Mouse (Mus musculus) G1E (cell line): ENCODE results near the gene Vash2. TPM values are rescaled to one million over a fixed set of nuclear protein-coding genes. Genes with fewer than 3 reads are reported as not detected.

Experiments
- ATAC-seq: 2 replicates; pipeline ENCODE4 v1.8.0; 2016; ENCODE audit warnings: mild to moderate bottlenecking; ENCODE audit not compliant: insufficient number of reproducible peaks, poor library complexity, low FRiP score, severe bottlenecking; ENCODE audit errors: extremely low read depth
- DNase-seq: peaks from one replicate; pipeline ENCODE4 v3.0.0; 2012; ENCODE audit warnings: low spot score
- H3K27me3 ChIP-seq: 2 replicates; pipeline ENCODE4 v1.6.1; 2012; ENCODE audit warnings: mild to moderate bottlenecking, low read length, inconsistent platforms; ENCODE audit not compliant: insufficient read depth
- H3K36me3 ChIP-seq: replicated peaks from 2 replicates; pipeline ENCODE3; 2012; ENCODE audit warnings: mild to moderate bottlenecking, inconsistent platforms
- H3K4me1 ChIP-seq: 2 replicates; pipeline ENCODE4 v1.6.1; 2012; ENCODE audit warnings: low read depth, low read length, inconsistent platforms, mixed read lengths; ENCODE audit not compliant: insufficient read depth
- H3K4me3 ChIP-seq: 2 replicates; pipeline ENCODE4 v1.5.1; 2012; ENCODE audit warnings: low read depth, mild to moderate bottlenecking, inconsistent platforms, low read length, moderate library complexity, mixed read lengths
- H3K9me3 ChIP-seq: replicated peaks from 2 replicates; pipeline ENCODE4 v1.6.1; 2012; ENCODE audit warnings: inconsistent platforms
- CTCF ChIP-seq: IDR thresholded peaks from 2 replicates; pipeline ENCODE4 v1.5.1; 2012; ENCODE audit warnings: low read depth, low read length, inconsistent platforms, mixed read lengths
- GATA1 ChIP-seq: IDR thresholded peaks from 2 replicates; pipeline ENCODE4 v1.6.1; 2012; ENCODE audit warnings: borderline replicate concordance, low read length, inconsistent platforms, mixed read lengths
- GATA2 ChIP-seq: IDR thresholded peaks from 2 replicates; pipeline ENCODE4 v1.6.1; 2012; ENCODE audit warnings: low read depth, low read length, inconsistent platforms, borderline replicate concordance
- POLR2AphosphoS5 ChIP-seq: IDR thresholded peaks from 2 replicates; pipeline ENCODE4 v1.6.1; 2012; ENCODE audit warnings: low read depth, low read length, inconsistent platforms; ENCODE audit not compliant: insufficient replicate concordance
- TAL1 ChIP-seq: conservative IDR thresholded peaks from 2 replicates; pipeline ENCODE4 v1.6.1; 2012; ENCODE audit warnings: low read depth, low read length, inconsistent platforms, mixed read lengths
- polyA plus RNA-seq: library from polyadenylated mRNA; stranded (reverse); fragments of >175 nt; gene quantifications from 2 replicates; pipeline ENCODE4 v1.2.3, GENCODE M21; 2012
- total RNA-seq, 2 experiments: library from RNA; stranded (forward) in 1 of 2; stranded (reverse) in 1 of 2; fragments of 200-1000 nt in 1 of 2; fragments of >200 nt in 1 of 2; fragmentation: Nextera tagmentation in 1 of 2; gene quantifications; 2 replicates each; pipeline ENCODE4 v1.2.3; 2014 to 2017

Gene Vash2
- total and polyA plus RNA-seq, 3 experiments = 0.22 TPM; not detected in 2

DNA sequence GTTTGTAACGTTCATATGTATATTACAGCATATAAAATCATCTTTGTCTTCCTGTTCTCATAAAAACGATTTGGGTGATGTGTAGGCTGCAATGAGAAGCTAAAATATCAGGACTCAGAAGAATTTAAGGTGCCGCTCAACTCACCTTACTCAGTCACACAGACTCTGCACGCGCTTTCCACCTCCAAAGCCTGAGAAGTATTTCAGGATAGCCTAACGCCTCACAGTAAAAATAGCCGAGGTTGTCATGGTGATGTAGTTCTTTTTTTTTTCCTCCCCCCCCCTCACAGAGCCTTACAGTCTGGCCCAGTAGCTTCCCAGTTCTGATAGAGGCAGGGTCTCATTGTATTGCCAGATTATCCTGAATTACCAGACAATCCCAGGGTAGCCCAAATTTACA is 60.2 kb downstream of the Vash2 start:
- H3K9me3 ChIP-seq = no peaks in the 10 kb centered on the region
- no peak for DNase-seq
- H3K4me1 ChIP-seq = peaks cover 14% of the 10 kb centered on the region
- no peak overlapping the region for H3K4me3 ChIP-seq
- H3K27me3 ChIP-seq = peaks cover 23% of the 10 kb centered on the region
- H3K36me3 ChIP-seq = no peaks in the 10 kb centered on the region
- ATAC-seq = no peak
- no peak for TF ChIP-seq GATA2
- no peak for TF ChIP-seq POLR2AphosphoS5
- TF ChIP-seq TAL1 = no peak
- no peak for TF ChIP-seq GATA1
- TF ChIP-seq CTCF = no peak

DNA sequence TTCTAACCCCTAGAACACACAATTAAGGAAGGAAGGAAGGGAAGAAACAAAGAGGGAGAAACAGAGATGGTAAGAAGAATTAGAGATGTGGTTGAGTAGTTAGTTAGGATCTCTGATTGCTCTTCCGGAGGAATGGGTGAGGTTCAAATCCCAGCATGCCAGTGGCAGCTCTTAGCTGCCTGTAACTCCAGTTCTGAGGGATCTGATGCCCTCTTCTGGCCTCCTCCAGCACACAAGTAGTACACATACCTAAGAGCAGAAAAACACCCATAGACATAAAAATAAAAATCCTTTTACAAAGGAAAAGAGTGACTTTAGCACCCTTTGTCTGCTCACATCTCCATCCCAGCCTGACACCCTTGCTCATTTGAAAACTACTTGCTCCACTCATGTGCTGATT is 66.5 kb downstream of the Vash2 start:
- no peak for DNase-seq
- no peak overlapping the region for H3K4me3 ChIP-seq
- TF ChIP-seq CTCF = no peak
- no peak for TF ChIP-seq GATA1
- TF ChIP-seq POLR2AphosphoS5 = no peak
- no peak for TF ChIP-seq GATA2
- no peak for TF ChIP-seq TAL1
- no peaks in the 10 kb centered on the region for H3K9me3 ChIP-seq
- ATAC-seq = no peak
- H3K27me3 ChIP-seq = no peaks in the 10 kb centered on the region
- H3K4me1 ChIP-seq = peaks cover 37% of the 10 kb centered on the region
- peaks cover 12% of the 10 kb centered on the region for H3K36me3 ChIP-seq

DNA sequence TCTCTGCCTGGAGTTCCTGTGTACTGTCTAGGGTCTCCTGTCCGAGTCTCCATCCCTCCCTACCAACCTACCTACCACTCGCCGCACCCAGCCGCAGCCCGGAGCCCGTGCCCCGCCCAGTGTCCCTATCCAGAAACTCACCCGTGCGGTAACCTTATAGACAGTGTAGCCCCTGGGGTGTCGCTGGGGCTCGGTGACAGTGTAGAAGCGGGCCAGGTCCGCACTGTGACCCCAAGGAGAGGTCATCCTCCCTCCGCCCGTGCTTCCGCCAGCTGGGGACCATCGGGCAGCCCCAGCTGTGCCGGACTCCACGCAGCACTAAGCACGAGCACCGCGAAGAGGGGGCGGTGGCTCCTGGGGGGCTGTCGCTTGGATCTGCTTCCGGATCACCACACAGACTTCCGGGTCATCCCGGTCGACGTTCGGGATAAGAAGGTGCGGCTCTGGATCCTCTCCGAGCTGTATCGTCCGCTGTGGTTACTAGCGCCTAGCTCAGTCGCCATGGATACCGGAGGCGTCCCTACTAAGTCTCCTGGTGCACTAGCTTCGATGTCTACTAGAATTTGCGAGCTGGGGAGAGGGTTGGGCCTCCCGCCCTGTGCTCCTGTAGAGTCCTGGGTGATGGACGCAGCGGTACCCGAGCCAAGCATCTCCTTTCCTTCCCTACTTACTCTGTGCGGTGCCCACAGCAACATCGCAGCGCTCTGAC is 67.5 kb downstream of the Vash2 start, which contains the start of gene Rps6kc1:
Gene Rps6kc1 (minus strand): TSS at position 356 of the 709 bp plus-strand sequence.
- ATAC-seq = peak; percentile 87

DNA sequence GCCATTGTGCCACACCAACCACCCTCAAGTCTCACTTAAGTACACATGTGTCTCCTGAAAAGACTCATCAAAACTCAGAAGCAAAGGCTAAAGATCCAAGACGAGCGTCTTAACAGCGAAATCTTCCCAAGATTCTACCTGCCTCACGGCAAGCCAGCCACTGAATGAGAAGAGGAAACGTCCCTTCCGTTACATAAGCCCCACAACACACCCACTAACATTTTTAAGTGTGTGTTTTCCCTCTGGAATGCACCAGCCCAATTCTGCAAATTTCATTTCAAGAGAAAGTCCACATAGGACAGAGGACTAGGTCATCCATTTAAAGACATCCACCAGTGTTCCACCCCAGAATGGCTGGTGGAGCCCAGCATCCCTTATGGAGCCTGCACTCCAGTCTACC is 68.3 kb downstream of the Vash2 start:
- H3K9me3 ChIP-seq = no peaks in the 10 kb centered on the region
- ATAC-seq (no peak), DNase-seq (no peak)
- H3K4me1 ChIP-seq = peaks cover 34% of the 10 kb centered on the region
- TF ChIP-seq TAL1 (no peak), GATA2 (no peak), CTCF (no peak), GATA1 (no peak), POLR2AphosphoS5 (no peak)
- peaks cover 17% of the 10 kb centered on the region for H3K36me3 ChIP-seq
- H3K27me3 ChIP-seq = no peaks in the 10 kb centered on the region
- peak overlapping the region; percentile 97 for H3K4me3 ChIP-seq

More for the DNA sequence above, 67.5 kb downstream of the Vash2 start, which contains the start of gene Rps6kc1:
- DNase-seq = peak; percentile 58
- Histone ChIP-seq H3K36me3 (peaks cover 12% of the 10 kb centered on the region), H3K4me1 (peaks cover 37% of the 10 kb centered on the region), H3K9me3 (no peaks in the 10 kb centered on the region), H3K4me3 (peak within 1 kb of the TSS; percentile 97), H3K27me3 (no peaks in the 10 kb centered on the region)
- TF ChIP-seq TAL1 = no peak

DNA sequence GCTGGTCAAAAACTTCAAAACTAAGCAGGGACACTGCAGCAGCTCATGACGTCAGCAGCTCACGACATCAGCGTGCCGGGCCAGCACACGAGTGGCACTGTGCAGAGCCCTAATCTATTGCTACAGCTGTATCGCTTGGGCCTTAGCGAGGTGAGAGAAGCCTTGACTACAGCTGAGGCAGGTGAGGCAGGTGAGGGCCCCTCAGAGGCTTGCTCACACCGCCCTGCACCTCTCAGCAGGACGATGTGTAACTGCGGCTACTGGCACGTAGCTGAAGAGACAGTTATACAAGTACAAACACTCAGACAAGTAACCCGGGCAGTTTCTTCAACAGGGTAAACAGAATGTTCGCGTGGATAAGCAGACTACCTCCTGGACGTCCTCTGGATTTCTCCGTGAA is 74.4 kb downstream of the Vash2 start:
- Histone ChIP-seq H3K27me3 (no peaks in the 10 kb centered on the region), H3K4me3 (no peak overlapping the region), H3K4me1 (peaks cover 4% of the 10 kb centered on the region; the same call in 1 of the 2 replicates), H3K36me3 (peaks cover 61% of the 10 kb centered on the region), H3K9me3 (no peaks in the 10 kb centered on the region; the same call in 1 of the 2 replicates)
- DNase-seq = no peak
- no peak for ATAC-seq
- TF ChIP-seq CTCF = no peak
- no peak for TF ChIP-seq GATA1
- TF ChIP-seq POLR2AphosphoS5 = no peak
- no peak for TF ChIP-seq GATA2
- TF ChIP-seq TAL1 = no peak

DNA sequence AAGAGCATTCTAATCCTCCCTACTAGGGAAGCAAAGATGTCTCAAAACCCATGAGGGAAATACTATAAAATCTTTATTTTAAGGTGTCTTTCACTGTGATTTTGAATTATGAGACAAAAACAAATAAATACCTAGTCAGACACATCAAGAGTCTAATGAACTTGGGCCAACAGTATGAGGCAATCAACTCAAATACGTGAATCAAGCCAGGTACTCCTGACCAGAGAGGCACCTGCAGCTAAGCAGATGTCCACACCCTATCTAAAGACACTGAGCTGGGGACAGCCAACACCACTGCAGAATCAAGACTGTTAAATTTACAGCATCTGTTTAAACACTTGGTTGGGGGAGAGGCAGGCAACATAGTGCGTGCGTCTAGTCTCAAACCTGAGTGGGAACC is 75.0 kb downstream of the Vash2 start:
- no peak for DNase-seq
- Histone ChIP-seq H3K9me3 (no peaks in the 10 kb centered on the region; the same call in 1 of the 2 replicates), H3K4me3 (no peak overlapping the region), H3K36me3 (peaks cover 60% of the 10 kb centered on the region), H3K4me1 (peaks cover 2% of the 10 kb centered on the region; the same call in 1 of the 2 replicates), H3K27me3 (no peaks in the 10 kb centered on the region)
- no peak for ATAC-seq
- no peak for TF ChIP-seq POLR2AphosphoS5
- no peak for TF ChIP-seq GATA1
- TF ChIP-seq TAL1 = no peak
- no peak for TF ChIP-seq CTCF
- TF ChIP-seq GATA2 = no peak

DNA sequence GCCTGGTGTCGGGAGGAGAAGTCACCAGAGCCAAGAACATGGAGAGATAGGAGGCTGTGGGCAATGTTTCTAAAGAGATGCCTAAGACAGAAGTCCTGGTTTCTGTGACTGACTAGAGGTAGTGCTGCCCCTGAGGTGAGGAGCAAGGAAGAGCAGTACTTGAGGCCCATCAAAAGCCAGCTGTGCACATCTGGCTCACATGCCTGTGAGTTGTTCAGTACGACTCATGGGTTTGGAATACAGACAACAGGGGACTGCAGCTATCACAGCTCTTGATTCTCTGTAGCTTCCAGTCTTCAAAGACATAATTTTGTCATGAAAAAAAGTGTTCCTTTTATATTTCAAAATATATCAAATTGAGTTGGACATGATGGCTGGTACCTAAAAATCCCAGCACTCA is 78.0 kb downstream of the Vash2 start:
- DNase-seq (no peak), ATAC-seq (no peak)
- TF ChIP-seq TAL1 (no peak), GATA1 (no peak), CTCF (no peak), POLR2AphosphoS5 (no peak), GATA2 (no peak)
- Histone ChIP-seq H3K4me3 (no peak overlapping the region), H3K27me3 (no peaks in the 10 kb centered on the region), H3K4me1 (no peaks in the 10 kb centered on the region; the same call in 1 of the 2 replicates), H3K9me3 (no peaks in the 10 kb centered on the region; the same call in 1 of the 2 replicates), H3K36me3 (peaks cover 78% of the 10 kb centered on the region)
